Mouse (Mus musculus) myocyte (in vitro differentiated cells): ENCODE results near the gene Gsta2. TPM values are rescaled to one million over a fixed set of nuclear protein-coding genes. Genes with fewer than 3 reads are reported as not detected.
"Not testable (repeated sequence)": the region's sequence is repeated elsewhere in the genome, so short reads cannot be mapped to it uniquely, and the experiment has no call there.

Experiments
- H3K27me3 ChIP-seq: one replicate; pipeline ENCODE4 v1.6.1; 2011; ENCODE audit not compliant: control insufficient read depth, insufficient read depth, insufficient read length
- H3K36me3 ChIP-seq: one replicate; pipeline ENCODE4 v1.6.1; 2011; ENCODE audit not compliant: control insufficient read depth, insufficient read depth
- H3K4me2 ChIP-seq: one replicate; pipeline ENCODE4 v1.6.1; 2011; ENCODE audit warnings: low read depth, control low read depth
- H3K4me3 ChIP-seq: one replicate; pipeline ENCODE4 v1.5.1; 2011; ENCODE audit warnings: mild to moderate bottlenecking, control low read depth, moderate library complexity
- H3K79me2 ChIP-seq: one replicate; pipeline ENCODE4 v1.6.1; 2011; ENCODE audit not compliant: control insufficient read depth, insufficient read depth
- H3ac ChIP-seq: one replicate; pipeline ENCODE4 v1.6.1; 2011; ENCODE audit not compliant: control insufficient read depth, insufficient read length
- CEBPB ChIP-seq: IDR thresholded peaks from 2 replicates; pipeline ENCODE4 v1.6.1; 2011; ENCODE audit warnings: mild to moderate bottlenecking, moderate library complexity; ENCODE audit not compliant: poor library complexity, insufficient read depth, severe bottlenecking
- E2F4 ChIP-seq: IDR thresholded peaks from one replicate; pipeline ENCODE4 v1.6.1; 2011; ENCODE audit warnings: mild to moderate bottlenecking, control low read depth, moderate library complexity; ENCODE audit not compliant: insufficient read depth
- MAX ChIP-seq: IDR thresholded peaks from one replicate; pipeline ENCODE4 v1.6.1; 2011; ENCODE audit warnings: low read depth, mild to moderate bottlenecking, control low read depth
- MYOD1 ChIP-seq, 3 experiments: IDR thresholded peaks; one replicate each; pipeline ENCODE4 v1.6.1; 2011; ENCODE audit warnings: control low read depth in 2 of 3, low read depth in 2 of 3, mild to moderate bottlenecking in 2 of 3, moderate library complexity in 1 of 3; ENCODE audit not compliant: insufficient read length in 2 of 3, control insufficient read depth in 1 of 3
- POLR2AphosphoS2 ChIP-seq: IDR thresholded peaks from one replicate; pipeline ENCODE4 v1.6.1; 2011; ENCODE audit warnings: low read depth, control low read depth; ENCODE audit not compliant: insufficient read length
- SRF ChIP-seq: IDR thresholded peaks from one replicate; pipeline ENCODE4 v1.6.1; 2011; ENCODE audit warnings: low read depth; ENCODE audit not compliant: control insufficient read depth, insufficient read length
- TCF12 ChIP-seq: IDR thresholded peaks from one replicate; pipeline ENCODE4 v1.6.1; 2011; ENCODE audit warnings: mild to moderate bottlenecking, control low read depth; ENCODE audit not compliant: poor library complexity, insufficient read depth, severe bottlenecking
- TCF3 ChIP-seq: IDR thresholded peaks from one replicate; pipeline ENCODE4 v1.6.1; 2011; ENCODE audit warnings: low read depth, control low read depth; ENCODE audit not compliant: insufficient read length
- USF1 ChIP-seq: IDR thresholded peaks from one replicate; pipeline ENCODE4 v1.6.1; 2011; ENCODE audit warnings: low read depth, mild to moderate bottlenecking, control low read depth, moderate library complexity
- polyA plus RNA-seq: library from polyadenylated mRNA; unstranded; fragments of >200 nt; fragmentation: generic; extraction: Trizol; gene quantifications from one replicate; pipeline ENCODE4 v1.2.1, GENCODE M21; 2012; ENCODE audit warnings: missing spikeins

Gene Gsta2
- polyA plus RNA-seq, 1 experiment: 0.20 TPM

DNA sequence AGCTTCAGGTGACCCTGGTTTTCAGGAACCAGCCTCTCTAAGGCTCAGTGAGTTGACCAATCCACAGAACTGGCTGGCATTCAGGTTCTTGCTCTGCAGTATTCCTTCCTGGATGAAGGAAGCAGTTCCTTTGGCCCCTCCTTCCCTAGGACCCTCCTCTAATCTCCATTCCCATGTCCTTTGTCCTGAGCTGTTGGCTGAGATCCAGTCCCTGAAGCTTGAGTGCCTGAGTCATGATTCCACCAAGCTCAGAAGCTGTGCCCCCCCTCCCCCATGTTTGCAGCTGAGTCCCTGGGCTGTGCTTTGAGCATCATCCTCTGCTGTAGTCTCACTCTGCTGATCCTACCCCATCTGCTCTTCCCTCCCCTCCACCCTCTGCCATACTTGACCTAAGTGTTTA is 18.5 kb downstream of the Gsta2 start:
- H3K4me3 ChIP-seq, H3K79me2 ChIP-seq, H3K27me3 ChIP-seq, H3K36me3 ChIP-seq, H3K4me2 ChIP-seq, H3ac ChIP-seq: not testable (repeated sequence)

DNA sequence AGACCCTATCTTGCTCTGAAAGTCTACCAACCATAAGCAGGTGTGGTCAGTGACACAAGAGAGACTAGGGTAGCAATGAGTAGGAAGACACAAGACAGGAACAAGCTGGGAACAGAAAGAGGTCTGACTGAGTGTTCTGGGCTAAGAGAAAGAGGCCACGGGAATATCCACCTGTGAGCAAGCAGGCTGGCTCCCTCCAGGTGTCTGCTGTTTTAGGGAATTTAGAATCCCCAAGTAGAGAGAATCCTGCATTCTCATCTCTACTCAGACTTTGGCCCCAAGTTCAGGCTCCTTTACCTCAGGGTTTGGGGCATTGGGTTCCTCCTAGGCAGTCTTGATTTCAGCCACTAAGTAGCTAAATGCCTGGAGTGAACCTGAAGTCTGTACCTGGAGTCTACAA is 28.3 kb downstream of the Gsta2 start, which contains the start of gene Omt2b:
Gene Omt2b (plus strand): TSS at position 301 of the 400 bp plus-strand sequence.
- not testable (repeated sequence) for H3K27me3 ChIP-seq, H3K36me3 ChIP-seq

DNA sequence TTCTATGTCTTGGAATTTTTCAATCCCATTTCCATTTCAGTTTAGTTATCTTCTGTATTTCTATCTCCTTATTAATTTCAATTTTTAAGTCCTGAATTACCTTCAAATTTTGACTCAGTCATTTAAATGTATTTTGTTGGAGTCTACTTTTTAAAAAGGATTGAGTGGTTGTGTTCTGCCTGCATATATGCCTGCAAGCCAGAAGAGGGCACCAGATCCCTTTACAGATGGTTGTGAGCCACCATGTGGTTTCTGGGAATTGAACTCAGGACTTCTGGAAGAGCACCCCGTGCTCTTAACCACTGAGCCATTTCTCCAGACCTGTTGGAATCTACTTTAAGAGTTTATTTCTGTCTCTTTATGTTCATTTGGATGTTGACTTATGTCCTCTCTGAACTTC is 36.1 kb downstream of the Gsta2 start:
- Histone ChIP-seq H3K79me2 (no peaks in the 10 kb centered on the region), H3K27me3 (no peaks in the 10 kb centered on the region), H3K4me2 (no peak overlapping the region), H3K36me3 (no peaks in the 10 kb centered on the region), H3K4me3 (no peak overlapping the region), H3ac (no peak overlapping the region)
- TF ChIP-seq USF1: no peak
- no peak for TF ChIP-seq POLR2AphosphoS2
- no peak for TF ChIP-seq CEBPB
- TF ChIP-seq MYOD1 (IDR thresholded peaks at IDR 0.05; ENCODE audit: control insufficient read depth in 1 of 3, insufficient read length in 2 of 3, low read depth in 2 of 3): no peak
- no peak for TF ChIP-seq E2F4
- TF ChIP-seq TCF3: no peak

More for the DNA sequence above, 28.3 kb downstream of the Gsta2 start, which contains the start of gene Omt2b:
- H3ac ChIP-seq, H3K4me3 ChIP-seq, H3K79me2 ChIP-seq, H3K4me2 ChIP-seq: not testable (repeated sequence)

DNA sequence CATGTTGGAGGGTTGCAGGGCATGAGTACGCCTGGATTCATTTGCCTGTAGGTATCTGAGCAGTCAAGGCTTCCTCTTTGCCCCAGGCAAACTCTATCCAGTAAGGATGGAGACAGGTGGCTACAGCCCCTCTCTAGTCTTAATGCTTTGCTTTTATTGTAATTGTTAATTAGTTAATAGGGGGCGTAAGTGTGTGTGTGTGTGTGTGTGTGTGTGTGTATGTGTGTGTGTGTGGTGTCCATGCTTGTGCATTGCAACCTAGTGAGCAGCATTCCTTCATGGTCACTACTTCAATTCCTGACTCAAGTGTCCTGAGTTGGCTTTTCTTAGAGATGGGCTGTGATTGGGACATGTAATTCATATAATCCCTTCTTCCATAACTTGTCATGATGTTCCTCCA is 40.9 kb downstream of the Gsta2 start, which contains the start of gene Omt2a:
Gene Omt2a (minus strand): TSS at position 101 of the 400 bp plus-strand sequence.
- H3K27me3 ChIP-seq: no peaks in the 10 kb centered on the region
- H3K36me3 ChIP-seq: no peaks in the 10 kb centered on the region
- no peak within 1 kb of the TSS for H3K4me3 ChIP-seq
- no peaks in the 10 kb centered on the region for H3K79me2 ChIP-seq
- H3K4me2 ChIP-seq: no peak within 1 kb of the TSS
- TF ChIP-seq SRF (no peak), POLR2AphosphoS2 (no peak), USF1 (no peak), MYOD1 (IDR thresholded peaks at IDR 0.05; ENCODE audit: control insufficient read depth in 1 of 3, insufficient read length in 2 of 3, low read depth in 2 of 3) (no peak), E2F4 (no peak), TCF3 (no peak), MAX (no peak), CEBPB (no peak)
- H3ac ChIP-seq: no peak within 1 kb of the TSS

DNA sequence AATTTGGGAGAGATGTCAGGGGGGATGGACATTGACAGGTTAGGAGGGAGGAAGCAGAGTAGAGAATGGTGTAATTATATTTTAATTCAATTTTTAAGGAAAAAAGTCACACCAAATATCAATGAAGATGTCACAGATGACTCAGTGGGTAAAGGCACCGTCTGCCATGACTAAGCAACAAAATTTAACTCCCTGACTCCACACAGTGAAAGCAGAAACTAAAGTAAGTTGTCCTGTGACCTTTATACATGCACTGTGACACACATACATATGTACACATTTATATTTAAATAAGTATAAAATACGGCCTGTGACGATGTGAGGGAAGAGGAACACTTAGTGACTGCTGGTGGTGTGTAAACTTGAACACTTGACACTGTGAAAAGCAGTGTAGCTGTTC is 47.5 kb downstream of the Gsta2 start:
- not testable (repeated sequence) for H3K36me3 ChIP-seq, H3K27me3 ChIP-seq, H3K4me3 ChIP-seq, H3K79me2 ChIP-seq, H3K4me2 ChIP-seq, H3ac ChIP-seq

- not testable (repeated sequence) for H3K36me3 ChIP-seq, H3K27me3 ChIP-seq, H3K4me2 ChIP-seq, H3K79me2 ChIP-seq, H3ac ChIP-seq, H3K4me3 ChIP-seq
Measured at GRCm38 (mm10) chr9:78299143-78299542, 56.4 kb downstream of the Gsta2 start.

DNA sequence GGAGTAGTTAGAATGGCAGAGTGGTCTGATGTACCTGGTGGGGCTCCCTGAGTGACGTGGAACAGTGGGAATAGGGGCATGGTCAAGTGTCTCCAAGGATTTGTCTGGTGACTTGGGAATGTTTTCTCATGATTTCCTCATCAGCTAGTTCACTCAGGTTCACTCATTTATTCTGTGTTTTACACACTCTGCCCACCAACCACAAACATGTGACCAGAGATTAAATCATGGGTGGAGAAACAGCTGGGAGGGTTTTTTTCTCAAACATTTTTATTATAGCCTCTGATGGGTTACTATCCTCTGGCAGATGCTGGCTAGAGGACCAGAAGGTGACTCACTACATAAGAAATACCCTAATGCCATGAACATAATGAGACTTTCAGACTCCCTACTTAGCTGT is 57.4 kb downstream of the Gsta2 start:
- Histone ChIP-seq H3K36me3 (no peaks in the 10 kb centered on the region), H3K4me2 (peak overlapping the region; percentile 54), H3K4me3 (no peak overlapping the region), H3ac (no peak overlapping the region), H3K27me3 (no peaks in the 10 kb centered on the region), H3K79me2 (no peaks in the 10 kb centered on the region)
- TF ChIP-seq MAX (no peak), CEBPB (peak; percentile 75), MYOD1 (IDR thresholded peaks at IDR 0.05; ENCODE audit: control insufficient read depth in 1 of 3, insufficient read length in 2 of 3, low read depth in 2 of 3) (peak in 1 of 3 experiments; percentile 6), USF1 (peak; percentile 81), TCF12 (peak; percentile 59), E2F4 (no peak)

DNA sequence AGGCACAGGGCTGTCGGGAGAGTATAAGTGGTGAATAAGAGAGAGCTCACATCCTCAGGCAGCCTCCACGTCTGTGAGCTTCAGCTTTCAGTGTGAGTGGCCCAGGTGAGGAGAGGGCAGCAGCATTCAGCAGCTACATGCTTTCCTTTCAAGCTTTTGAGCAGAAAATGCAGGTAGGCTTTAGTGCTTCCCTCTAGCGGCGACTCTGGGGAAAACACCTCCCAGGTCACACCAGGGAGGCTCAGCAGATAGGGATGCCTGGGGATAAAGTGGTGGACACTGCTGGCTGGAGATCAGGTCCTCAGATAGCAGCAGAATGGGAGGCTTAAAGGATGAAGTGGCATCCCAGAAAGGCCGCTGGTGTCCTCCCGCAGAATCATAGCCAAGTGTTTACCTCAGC is 59.5 kb downstream of the Gsta2 start:
- not testable (repeated sequence) for H3K79me2 ChIP-seq, H3K4me3 ChIP-seq, H3K27me3 ChIP-seq, H3ac ChIP-seq, H3K36me3 ChIP-seq, H3K4me2 ChIP-seq

DNA sequence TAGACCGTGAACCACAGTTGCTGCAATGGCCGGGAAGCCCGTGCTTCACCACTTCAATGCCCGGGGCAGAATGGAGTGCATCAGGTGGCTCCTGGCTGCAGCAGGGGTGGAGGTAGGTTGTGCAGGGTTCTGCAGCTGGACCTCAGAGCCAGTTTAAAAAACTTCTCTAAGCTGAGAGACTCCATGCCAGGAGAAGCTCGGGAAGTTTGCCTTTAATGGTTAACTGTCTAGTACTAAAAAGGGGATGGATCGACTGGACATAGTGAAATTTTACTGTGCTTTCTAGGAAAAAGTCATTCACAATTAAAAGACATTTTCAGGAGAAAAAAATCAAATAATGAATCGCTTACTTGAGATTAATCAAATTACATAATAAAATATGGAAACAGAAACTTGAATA is 60.8 kb downstream of the Gsta2 start:
- H3K36me3 ChIP-seq, H3K4me3 ChIP-seq, H3K79me2 ChIP-seq, H3K27me3 ChIP-seq, H3ac ChIP-seq, H3K4me2 ChIP-seq: not testable (repeated sequence)

DNA sequence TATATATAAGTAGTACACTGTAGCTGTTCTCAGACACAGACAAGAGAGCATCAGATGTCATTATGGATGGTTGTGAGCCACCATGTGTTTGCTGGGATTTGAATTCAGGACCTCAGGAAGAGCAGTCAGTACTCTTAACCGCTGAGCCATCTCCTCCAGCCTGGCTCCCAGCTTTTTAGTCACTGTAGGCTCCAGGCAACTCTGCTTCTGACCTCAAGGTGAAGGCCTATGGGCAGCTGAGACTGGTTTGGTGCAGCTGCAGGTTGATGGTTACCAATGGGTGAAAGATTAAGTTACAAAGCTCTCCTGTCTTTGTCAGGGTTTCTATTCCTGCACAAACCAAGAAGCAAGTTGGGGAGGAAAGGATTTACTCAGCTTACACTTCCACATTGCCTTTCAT is 61.9 kb downstream of the Gsta2 start:
- not testable (repeated sequence) for H3K4me2 ChIP-seq, H3ac ChIP-seq

DNA sequence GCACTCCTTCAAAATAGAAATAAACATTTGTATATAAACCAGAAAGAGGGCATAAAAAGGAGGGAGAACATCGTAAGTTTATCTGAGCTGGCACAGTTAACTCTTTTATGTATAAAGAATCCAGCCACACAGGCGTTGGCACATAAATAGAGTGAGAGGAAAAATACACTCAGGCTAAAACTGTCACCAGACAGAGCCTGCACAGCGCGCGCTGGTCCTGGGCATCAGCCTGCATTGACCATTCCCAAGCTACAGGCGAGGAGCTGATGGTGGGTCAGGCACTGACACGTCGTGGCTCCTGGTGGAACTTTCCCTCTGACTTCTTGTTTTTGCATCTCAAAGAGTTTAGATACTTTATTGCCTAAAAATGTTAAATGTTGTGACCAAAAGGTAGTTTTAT is 63.1 kb downstream of the Gsta2 start:
- not testable (repeated sequence) for H3K79me2 ChIP-seq, H3K27me3 ChIP-seq, H3K4me3 ChIP-seq, H3K4me2 ChIP-seq, H3K36me3 ChIP-seq, H3ac ChIP-seq

More for the DNA sequence above, 61.9 kb downstream of the Gsta2 start:
- H3K27me3 ChIP-seq, H3K4me3 ChIP-seq, H3K36me3 ChIP-seq, H3K79me2 ChIP-seq: not testable (repeated sequence)
